Mouse (Mus musculus) testis, postnatal 14 days (tissue): ENCODE data around the gene Galnt15.

ENCODE experiments used
- DNase-seq: peaks from one replicate; pipeline ENCODE4 v3.0.0; 2021; ENCODE audit warnings: low spot score

The Galnt15 gene

DNA sequence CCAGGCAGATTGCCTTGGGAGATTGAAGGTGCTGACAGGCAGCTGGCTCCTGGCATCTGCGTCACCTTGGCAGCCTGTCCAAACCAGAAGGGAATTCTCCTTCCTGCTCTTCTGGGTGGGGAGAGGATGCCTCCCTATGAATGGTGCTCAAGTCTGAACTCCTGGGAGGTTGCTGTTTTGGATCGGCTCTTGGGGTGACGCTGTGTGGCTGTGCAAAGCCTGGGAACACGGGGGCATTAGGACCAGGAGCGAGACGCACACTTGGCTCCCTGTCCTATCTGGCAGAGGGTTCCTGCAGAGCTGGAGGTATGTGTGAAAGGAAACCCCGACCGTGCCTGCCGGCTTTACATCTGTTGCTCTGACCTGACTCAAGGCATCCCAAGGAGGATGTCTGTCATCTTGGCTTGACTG, at the start of gene Galnt15:
Galnt15 (plus strand) TSS at position 309 of the 411 bp plus-strand sequence.
- DNase-seq, result no peak

DNA sequence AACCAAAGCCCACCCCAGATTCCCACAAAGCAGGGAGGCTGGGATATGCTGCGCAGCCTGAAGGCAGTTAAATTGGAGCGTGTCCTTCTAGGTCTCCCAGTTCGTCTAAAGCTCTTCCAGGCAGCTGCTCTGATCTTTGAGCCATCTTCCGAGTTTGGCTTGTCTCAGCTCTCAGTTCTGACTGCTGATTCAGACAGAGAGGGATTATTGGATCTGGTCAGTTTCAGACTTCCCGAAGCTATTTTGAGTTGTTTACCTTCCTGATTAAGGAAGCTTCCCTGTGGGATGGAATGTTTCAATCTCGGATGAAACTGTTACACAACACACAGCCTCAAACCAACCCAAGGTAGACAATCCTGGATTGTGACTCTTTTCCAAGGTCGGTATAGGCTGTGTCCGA, 34.8 kb upstream of the Galnt15 start:
- no peak for DNase-seq

DNA sequence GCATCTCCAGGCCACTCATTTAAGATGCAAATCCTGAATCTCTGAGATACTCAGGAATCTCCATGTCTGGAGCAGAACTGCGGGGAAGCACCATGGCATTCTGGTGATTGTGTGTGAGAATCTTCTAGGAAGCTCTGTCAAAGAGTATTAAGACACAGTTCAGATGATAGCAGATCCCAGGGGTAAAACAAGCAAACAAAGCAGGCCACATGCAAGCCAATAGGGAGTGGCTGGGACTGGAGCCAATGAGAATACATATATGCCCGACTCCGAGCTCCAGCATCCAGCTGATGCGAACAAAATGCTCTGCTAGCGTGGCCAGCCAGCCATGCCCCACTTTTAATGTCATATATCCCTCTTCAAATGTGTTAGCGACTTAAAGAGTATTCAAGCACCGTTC, 27.8 kb upstream of the Galnt15 start:
- no peak for DNase-seq

DNA sequence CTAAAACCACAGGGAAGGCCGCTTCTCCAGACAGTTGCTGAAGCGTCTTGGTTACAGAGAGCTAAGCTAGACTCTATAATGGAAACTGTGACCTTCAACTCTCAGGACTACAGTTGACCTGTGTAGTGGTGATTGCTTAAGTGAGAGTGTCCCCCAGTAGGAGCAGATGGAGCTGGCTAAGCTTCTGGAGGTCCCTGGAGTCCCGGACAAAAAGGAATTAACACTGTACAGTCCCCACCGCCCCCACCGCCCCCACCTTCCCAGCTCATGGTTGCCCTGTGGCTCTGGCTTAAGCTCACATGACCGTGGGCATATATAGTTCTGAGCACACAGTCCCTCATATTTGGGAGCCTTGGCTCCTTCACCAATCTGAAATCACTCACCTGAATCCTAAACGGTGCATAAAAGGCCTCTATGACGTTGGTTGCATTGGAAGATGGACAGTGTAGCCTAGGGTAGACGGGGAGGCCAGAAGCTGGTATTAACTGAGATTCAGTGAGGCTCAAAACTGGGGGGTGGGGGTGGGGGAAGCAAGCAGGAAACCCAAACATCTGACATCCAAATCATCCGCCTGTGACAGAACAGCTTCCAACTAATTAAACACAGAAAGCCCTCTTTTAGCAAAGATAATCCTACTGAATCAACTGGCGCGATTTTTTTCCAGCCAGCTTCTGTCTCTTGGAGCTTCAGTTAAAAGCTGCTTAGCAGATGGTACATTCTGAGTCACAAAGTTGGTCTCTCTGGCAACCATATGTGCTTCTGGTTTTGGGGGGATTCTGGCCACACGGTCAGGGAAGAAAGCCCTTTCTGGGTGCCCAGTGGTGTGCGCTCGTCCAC, 26.1 kb upstream of the Galnt15 start:
- no peak for DNase-seq

GRCm38 (mm10) chr14:32003904-32004596, 24.7 kb upstream of the Galnt15 start:
- no peak for DNase-seq

GRCm38 (mm10) chr14:32005673-32006261, 23.0 kb upstream of the Galnt15 start:
- no peak for DNase-seq

GRCm38 (mm10) chr14:32007654-32008335, 21.0 kb upstream of the Galnt15 start:
- no peak for DNase-seq

DNA sequence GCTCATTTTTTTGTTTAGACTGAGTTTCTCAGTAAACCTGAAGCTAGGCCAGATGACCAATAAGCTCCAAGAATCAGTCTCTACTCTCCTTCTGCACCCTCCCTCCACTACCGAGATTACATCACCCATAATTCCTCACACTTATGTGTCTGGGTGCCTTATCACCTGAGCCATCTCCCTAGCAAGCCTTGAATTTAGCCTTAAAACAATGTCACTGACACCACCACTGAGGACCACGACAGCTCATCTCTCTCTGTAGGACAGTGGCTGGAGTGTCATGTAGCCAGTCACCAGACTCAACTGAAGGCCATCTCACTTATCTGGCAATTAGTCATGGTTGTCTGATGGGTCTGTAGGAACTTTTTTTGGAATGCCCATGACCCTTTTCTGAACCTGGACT, 19.1 kb upstream of the Galnt15 start:
- no peak for DNase-seq

DNA sequence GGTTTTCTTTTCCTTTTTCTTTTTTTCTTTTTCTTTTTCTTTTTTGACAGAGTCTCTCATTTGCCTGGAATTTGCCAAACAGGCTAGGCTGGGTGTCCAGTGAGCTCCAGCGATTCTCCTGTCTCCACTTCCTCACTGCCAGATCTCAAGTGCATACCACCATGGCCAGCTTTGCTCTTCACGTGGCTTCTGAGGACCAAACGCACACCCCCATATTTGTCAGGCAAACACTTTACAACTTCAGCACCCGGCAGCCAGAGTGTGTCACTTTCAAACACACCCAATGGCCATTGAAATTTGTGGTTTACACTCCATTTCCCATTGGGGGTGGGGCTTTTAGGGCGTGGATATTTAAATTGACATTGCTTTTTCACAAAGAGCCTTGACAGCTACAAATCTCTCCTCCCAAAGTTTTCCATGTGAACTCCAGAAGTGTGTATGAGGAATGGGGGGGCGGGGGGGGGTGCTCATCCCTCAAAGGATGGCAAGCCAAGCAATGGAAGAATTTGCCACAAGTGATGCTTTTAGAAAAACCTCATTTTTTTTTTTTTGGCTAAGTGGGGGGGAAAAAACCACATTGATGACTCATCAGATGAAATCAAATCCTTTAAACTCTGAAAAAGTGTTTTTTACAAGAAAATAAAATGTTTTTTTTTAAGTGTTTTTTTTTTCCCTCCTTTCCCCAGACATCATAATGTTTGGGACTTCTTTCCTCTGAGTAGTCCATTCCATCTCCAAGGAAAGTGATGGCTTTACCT, 17.1 kb upstream of the Galnt15 start:
- DNase-seq, result no peak

DNA sequence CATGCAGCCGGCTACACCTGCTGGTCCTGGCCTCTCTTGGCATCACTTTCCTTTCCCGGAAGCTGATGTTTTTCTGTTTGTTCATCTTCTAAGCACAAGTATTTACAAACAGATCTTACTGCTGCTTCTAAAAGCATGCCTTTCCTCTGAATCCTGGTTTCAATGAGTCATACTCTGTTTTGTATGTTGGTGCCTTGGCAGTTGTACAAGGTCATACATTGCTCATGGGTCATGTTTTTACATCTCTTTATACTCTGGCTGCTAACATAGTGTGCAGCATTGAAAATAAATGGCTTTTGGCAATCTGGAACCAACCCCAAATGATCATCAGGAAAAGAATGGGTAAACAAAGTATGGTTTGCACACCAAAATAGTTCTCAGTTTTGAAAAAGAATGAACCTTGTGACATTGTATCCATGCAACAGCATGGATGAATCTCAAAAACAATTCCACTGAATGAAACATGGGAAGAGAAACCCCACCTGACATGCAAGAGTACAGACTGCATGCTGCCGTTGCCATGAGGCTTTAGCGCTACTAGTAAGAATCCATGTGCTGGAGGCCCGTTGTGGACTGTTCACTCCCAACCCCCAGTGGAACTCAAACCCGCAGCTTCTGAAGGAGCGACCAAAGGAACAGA, 13.5 kb upstream of the Galnt15 start:
- no peak for DNase-seq

DNA sequence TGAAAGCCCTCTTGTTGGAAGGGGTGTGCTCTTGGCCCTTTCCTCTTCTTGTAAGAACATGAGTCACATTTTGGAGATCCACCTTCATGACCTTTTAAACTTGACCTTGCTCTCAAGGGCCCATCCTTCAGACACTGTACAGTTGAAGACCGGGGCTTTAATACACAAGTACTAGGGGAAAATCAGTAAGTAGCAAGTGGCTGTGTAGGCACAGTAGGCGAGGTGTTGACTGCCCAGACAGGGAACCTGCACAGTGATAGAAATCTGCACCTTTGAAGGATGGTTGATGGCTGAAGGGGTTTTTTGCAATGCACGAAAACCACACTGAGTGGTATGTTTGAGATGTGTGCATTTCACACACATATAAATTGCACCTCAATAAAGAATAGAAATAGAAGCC, 12.3 kb upstream of the Galnt15 start:
- no peak for DNase-seq

- no peak for DNase-seq
Observed at GRCm38 (mm10) chr14:32016921-32017320, 11.9 kb upstream of the Galnt15 start.

DNA sequence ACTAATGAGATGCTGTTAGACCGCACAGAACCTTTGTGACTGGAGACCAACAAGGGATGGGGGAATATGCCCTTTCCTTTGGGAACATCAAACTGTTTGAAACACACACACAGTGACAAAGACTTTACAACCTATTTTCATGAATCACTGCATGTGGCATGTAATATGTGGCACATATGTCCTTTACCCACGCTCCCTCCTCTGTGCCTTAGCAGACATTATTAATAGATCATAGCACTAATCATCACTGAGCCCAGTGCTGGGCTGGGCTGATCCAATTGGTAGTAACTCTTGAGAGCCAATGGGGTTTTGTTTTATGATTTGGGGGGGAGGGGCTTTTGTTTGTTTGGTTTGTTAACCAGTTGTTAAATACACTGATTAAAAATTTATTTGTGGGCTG, 11.3 kb upstream of the Galnt15 start:
- no peak for DNase-seq

- DNase-seq, result no peak
Observed at GRCm38 (mm10) chr14:32019091-32019490, 9.7 kb upstream of the Galnt15 start.

DNA sequence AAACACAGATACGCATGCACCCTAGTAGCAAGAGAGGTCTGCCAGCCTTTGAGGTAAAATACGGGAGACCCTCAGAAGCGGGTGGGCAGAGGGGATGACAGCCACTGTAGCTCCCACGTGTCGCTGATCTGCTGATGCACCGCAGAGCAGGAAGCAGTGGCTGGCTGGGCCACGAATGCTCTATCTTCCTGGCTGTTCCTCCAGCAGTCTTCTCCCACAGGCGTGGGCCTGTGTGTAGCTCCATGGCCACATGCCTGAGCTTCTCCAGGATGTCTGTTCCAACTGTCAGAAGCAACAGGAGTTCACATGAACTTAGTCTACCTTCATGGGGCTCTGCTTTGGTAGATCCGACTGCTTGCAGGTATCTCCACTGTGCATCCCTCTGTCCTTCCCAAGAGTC, 6.8 kb upstream of the Galnt15 start:
- no peak for DNase-seq

GRCm38 (mm10) chr14:32022450-32022849, 6.3 kb upstream of the Galnt15 start:
- no peak for DNase-seq

- no peak for DNase-seq
Observed at GRCm38 (mm10) chr14:32023891-32024290, 4.9 kb upstream of the Galnt15 start.

GRCm38 (mm10) chr14:32027218-32027617, 1.6 kb upstream of the Galnt15 start:
- no peak for DNase-seq

GRCm38 (mm10) chr14:32029411-32029992, 713 bp downstream of the Galnt15 start:
- DNase-seq, result no peak

- no peak for DNase-seq
Observed at GRCm38 (mm10) chr14:32030073-32030472, 1.3 kb downstream of the Galnt15 start.

- no peak for DNase-seq
Observed at GRCm38 (mm10) chr14:32032522-32032921, 3.7 kb downstream of the Galnt15 start.
